Mouse (Mus musculus): ENCODE data around the gene Kcne2. TPM values are rescaled to one million over a fixed set of nuclear protein-coding genes. Genes with fewer than 3 reads are reported as not detected.

The Kcne2 gene
- total and polyA plus RNA-seq, 3 experiments: not detected

DNA sequence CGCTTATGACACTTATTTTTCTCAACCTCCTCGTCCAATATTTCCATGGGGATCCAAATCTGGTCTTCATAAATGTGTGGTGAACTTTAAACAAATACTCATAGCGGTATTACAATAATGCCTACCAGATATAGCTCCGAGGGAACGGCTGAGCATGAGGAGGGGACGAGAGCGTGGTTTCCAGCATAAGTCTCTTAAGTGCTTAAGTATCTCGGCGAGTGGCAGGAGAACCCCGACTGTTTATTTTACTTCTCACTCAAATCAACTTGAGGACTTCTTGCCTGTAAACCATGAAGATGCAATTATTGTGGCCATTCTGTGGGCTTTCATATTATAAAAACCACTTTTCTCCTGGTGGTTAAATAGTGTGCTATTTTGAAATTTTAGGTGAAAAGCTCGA, 44.5 kb upstream of the Kcne2 start:
- Histone ChIP-seq H3K27me3 (replicated peaks) (peaks cover 6% of the 10 kb centered on the region), H3K9ac (ENCODE audit: insufficient read depth, low read depth) (no peak overlapping the region), H3K4me3 (replicated peaks in 1 of 3; ENCODE audit: low read depth in 2 of 3, low read length in 2 of 3, poor library complexity in 1 of 3) (no peak overlapping the region), H3K4me1 (ENCODE audit: control insufficient read depth in 1 of 2, insufficient read depth in 2 of 2) (0 out of 4 replicates have a peak, but pooled peaks cover 0 to 2% of the 10 kb centered on the region in 2 experiments), H3K36me3 (replicated peaks in 1 of 2; ENCODE audit: control insufficient read depth in 1 of 2, insufficient read depth in 1 of 2, low read length in 1 of 2) (no peaks in the 10 kb centered on the region), H3K27ac (ENCODE audit: insufficient read depth, low read depth) (no peak overlapping the region), H3K79me2 (replicated peaks; ENCODE audit: control insufficient read depth, extremely low read depth, insufficient read depth, poor library complexity, severe bottlenecking) (no peaks in the 10 kb centered on the region), H3K4me2 (ENCODE audit: insufficient read depth, low read depth, poor library complexity, severe bottlenecking) (peak overlapping the region; percentile 9; the same call in 1 of the 2 replicates), H3K9me3 (replicated peaks; ENCODE audit: low read length) (no peaks in the 10 kb centered on the region)
- DNase-seq (ENCODE audit: extremely low read depth): no peak
- TF ChIP-seq CHD1 (IDR thresholded peaks at IDR 0.05; ENCODE audit: low read depth, low read length): no peak
- no peak for TF ChIP-seq SIN3A (IDR thresholded peaks at IDR 0.05; ENCODE audit: low read length)
- TF ChIP-seq MXI1 (IDR thresholded peaks at IDR 0.05; ENCODE audit: low read depth, low read length): no peak
- no peak for TF ChIP-seq UBTF (IDR thresholded peaks at IDR 0.05; ENCODE audit: low read depth, low read length)
- no peak for TF ChIP-seq RAD21 (IDR thresholded peaks at IDR 0.05; ENCODE audit: low read depth, low read length)
- TF ChIP-seq ZKSCAN1 (IDR thresholded peaks at IDR 0.05; ENCODE audit: borderline replicate concordance, low read depth, low read length): no peak
- TF ChIP-seq TBP (conservative IDR thresholded peaks at IDR 0.05; ENCODE audit: low read depth, low read length): no peak
- TF ChIP-seq USF1 (IDR thresholded peaks at IDR 0.05; ENCODE audit: low read depth, low read length): no peak
- TF ChIP-seq SMC3 (IDR thresholded peaks at IDR 0.05; ENCODE audit: low read depth, low read length): no peak
- TF ChIP-seq EP300 (IDR thresholded peaks at IDR 0.05; ENCODE audit: low read length): no peak
- TF ChIP-seq NRF1 (IDR thresholded peaks at IDR 0.05; ENCODE audit: low read depth, low read length): no peak
- no peak for TF ChIP-seq E2F4 (IDR thresholded peaks at IDR 0.05; ENCODE audit: insufficient replicate concordance, low read depth, low read length)
- TF ChIP-seq MAZ (IDR thresholded peaks at IDR 0.05; ENCODE audit: low read depth, low read length): no peak
- TF ChIP-seq USF2 (conservative IDR thresholded peaks at IDR 0.05; ENCODE audit: low read depth, low read length): no peak
- in situ Hi-C loops (cut with MboI; ENCODE audit: low pct_ligation_motif_present, low pct_unique_long_range_greater_than_20kb, low sequenced_read_pairs) (no loop called here), dilution Hi-C loops (cut with MboI; ENCODE audit: extremely low pct_ligation_motif_present, extremely low pct_unique_long_range_greater_than_20kb, low sequenced_read_pairs) (no loop called here)

- Histone ChIP-seq H3K4me2 (ENCODE audit: insufficient read depth, low read depth, poor library complexity, severe bottlenecking) (no peak overlapping the region), H3K27ac (ENCODE audit: insufficient read depth, low read depth) (no peak overlapping the region), H3K4me1 (ENCODE audit: control insufficient read depth in 1 of 2, insufficient read depth in 2 of 2) (0 out of 4 replicates have a peak, but pooled peaks cover 0 to 2% of the 10 kb centered on the region in 2 experiments), H3K9ac (ENCODE audit: insufficient read depth, low read depth) (no peak overlapping the region), H3K79me2 (replicated peaks; ENCODE audit: control insufficient read depth, extremely low read depth, insufficient read depth, poor library complexity, severe bottlenecking) (no peaks in the 10 kb centered on the region), H3K9me3 (replicated peaks; ENCODE audit: low read length) (no peaks in the 10 kb centered on the region), H3K36me3 (replicated peaks in 1 of 2; ENCODE audit: control insufficient read depth in 1 of 2, insufficient read depth in 1 of 2, low read length in 1 of 2) (no peaks in the 10 kb centered on the region), H3K27me3 (replicated peaks) (peaks cover 8% of the 10 kb centered on the region), H3K4me3 (replicated peaks in 1 of 3; ENCODE audit: low read depth in 2 of 3, low read length in 2 of 3, poor library complexity in 1 of 3) (no peak overlapping the region)
- TF ChIP-seq CHD1 (IDR thresholded peaks at IDR 0.05; ENCODE audit: low read depth, low read length): no peak
- no peak for TF ChIP-seq JUN (IDR thresholded peaks at IDR 0.05; ENCODE audit: insufficient read depth, low read depth, low read length)
- TF ChIP-seq MAZ (IDR thresholded peaks at IDR 0.05; ENCODE audit: low read depth, low read length): no peak
- no peak for TF ChIP-seq TCF12 (IDR thresholded peaks at IDR 0.05; ENCODE audit: low read depth, low read length)
- TF ChIP-seq PAX5 (IDR thresholded peaks at IDR 0.05; ENCODE audit: low read length): no peak
- no peak for TF ChIP-seq POLR2A (IDR thresholded peaks at IDR 0.05; ENCODE audit: low read depth, low read length)
- TF ChIP-seq JUND (conservative IDR thresholded peaks at IDR 0.05; ENCODE audit: low read depth, low read length): no peak
- TF ChIP-seq RAD21 (IDR thresholded peaks at IDR 0.05; ENCODE audit: low read depth, low read length): no peak
- no peak for TF ChIP-seq ZNF384 (IDR thresholded peaks at IDR 0.05; ENCODE audit: low read depth, low read length)
- TF ChIP-seq MYC (IDR thresholded peaks at IDR 0.05; ENCODE audit: low read depth, low read length): no peak
- TF ChIP-seq MEF2A (IDR thresholded peaks at IDR 0.05; ENCODE audit: borderline replicate concordance, low read depth, low read length): no peak
- no peak for TF ChIP-seq EP300 (IDR thresholded peaks at IDR 0.05; ENCODE audit: low read length)
- no peak for TF ChIP-seq MAX (IDR thresholded peaks at IDR 0.05; ENCODE audit: low read length)
- no peak for TF ChIP-seq ELF1 (IDR thresholded peaks at IDR 0.05; ENCODE audit: low read depth, low read length)
- TF ChIP-seq KAT2A (IDR thresholded peaks at IDR 0.05; ENCODE audit: insufficient replicate concordance, low read length): no peak
- no peak for TF ChIP-seq USF1 (IDR thresholded peaks at IDR 0.05; ENCODE audit: low read depth, low read length)
- TF ChIP-seq TBP (conservative IDR thresholded peaks at IDR 0.05; ENCODE audit: low read depth, low read length): no peak
- no peak for TF ChIP-seq USF2 (conservative IDR thresholded peaks at IDR 0.05; ENCODE audit: low read depth, low read length)
- no peak for TF ChIP-seq MAFK (IDR thresholded peaks at IDR 0.05; ENCODE audit: insufficient replicate concordance, low read length)
- TF ChIP-seq HCFC1 (IDR thresholded peaks at IDR 0.05; ENCODE audit: low read depth, low read length): no peak
- dilution Hi-C loops (cut with MboI; ENCODE audit: extremely low pct_ligation_motif_present, extremely low pct_unique_long_range_greater_than_20kb, low sequenced_read_pairs): no loop called here
- no peak for DNase-seq (ENCODE audit: extremely low read depth)
- in situ Hi-C loops (cut with MboI; ENCODE audit: low pct_ligation_motif_present, low pct_unique_long_range_greater_than_20kb, low sequenced_read_pairs): no loop called here
Measured at GRCm38 (mm10) chr16:92249681-92250080, 42.5 kb upstream of the Kcne2 start.
